Mouse (Mus musculus) heart, postnatal 4 days (tissue): ENCODE results near the gene Rnaset2b. TPM values are rescaled to one million over a fixed set of nuclear protein-coding genes. Genes with fewer than 3 reads are reported as not detected.
"Not testable (repeated sequence)": the region's sequence is repeated elsewhere in the genome, so short reads cannot be mapped to it uniquely, and the experiment has no call there.

Source experiments
- DNase-seq: peaks from one replicate; pipeline ENCODE4 v3.0.0; 2021
- total RNA-seq, 2 experiments: library from RNA; stranded (reverse); gene quantifications; 2 replicates each; pipeline ENCODE4 v1.2.3; 2021

The Rnaset2b gene
- total RNA-seq, 2 experiments from 2014 or later: 167 to 181 TPM

DNA sequence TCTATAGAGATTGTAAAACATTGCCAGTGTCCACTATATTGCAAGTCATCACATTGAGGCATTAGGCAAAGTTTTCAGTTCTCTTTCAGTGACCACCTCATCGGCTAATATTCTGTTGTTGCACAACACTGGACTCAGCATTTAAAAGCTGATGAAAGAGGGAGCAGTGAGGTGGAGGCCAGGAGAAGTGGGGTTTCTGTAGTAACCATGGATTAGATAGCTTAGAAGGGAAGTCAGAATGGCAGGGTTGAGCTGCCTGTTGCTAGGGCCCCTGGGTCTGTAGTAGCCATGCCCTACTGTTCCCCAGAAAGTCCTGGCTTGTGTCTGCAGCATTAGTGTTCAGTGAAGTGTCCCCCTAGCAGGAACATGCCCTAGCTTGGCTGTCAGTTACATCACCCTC lies 15.7 kb downstream of the Rnaset2b start:
- not testable (repeated sequence) for DNase-seq

DNA sequence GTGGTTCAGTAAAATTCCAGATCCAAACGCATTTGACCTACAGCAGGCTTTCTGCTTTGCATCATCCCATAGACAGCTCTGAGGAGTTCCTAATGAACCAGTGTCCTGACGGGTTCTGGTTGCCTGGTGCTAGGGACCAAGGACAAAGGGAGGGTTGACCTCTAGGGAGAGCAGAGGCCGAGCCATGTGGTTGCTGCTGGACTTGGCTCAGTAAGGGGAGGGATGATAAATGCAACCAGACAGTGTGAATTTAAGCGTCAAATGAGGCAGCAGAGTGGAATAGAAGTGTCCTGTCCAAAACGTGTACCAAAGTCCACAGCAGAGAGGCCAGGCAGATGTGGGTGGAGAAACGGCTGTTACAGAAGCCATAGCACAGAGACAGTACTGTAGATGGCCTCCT lies 25.1 kb downstream of the Rnaset2b start:
- not testable (repeated sequence) for DNase-seq

DNA sequence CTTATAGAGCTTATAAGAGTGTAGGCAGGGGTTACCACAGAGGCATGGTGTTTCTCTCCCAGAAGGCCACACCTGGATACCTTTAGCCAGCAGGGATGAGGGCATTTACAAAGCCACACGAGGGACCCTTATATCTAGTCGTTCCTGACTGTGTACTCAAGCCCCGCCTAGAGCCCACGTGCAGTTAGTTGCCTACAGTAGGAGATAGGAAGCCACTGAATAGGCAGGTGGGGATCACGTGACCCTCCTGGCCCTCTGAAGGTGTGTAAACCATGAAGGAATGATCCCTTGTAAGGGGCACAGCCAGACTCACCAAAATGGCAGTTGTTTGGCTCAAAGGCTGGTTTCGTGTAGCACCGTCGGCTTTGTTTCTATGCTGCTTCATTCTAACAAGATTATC lies 26.4 kb downstream of the Rnaset2b start:
- DNase-seq: not testable (repeated sequence)

GRCm38 (mm10) chr17:6997778-6998490 lies 27.5 kb downstream of the Rnaset2b start:
- DNase-seq: not testable (repeated sequence)

DNA sequence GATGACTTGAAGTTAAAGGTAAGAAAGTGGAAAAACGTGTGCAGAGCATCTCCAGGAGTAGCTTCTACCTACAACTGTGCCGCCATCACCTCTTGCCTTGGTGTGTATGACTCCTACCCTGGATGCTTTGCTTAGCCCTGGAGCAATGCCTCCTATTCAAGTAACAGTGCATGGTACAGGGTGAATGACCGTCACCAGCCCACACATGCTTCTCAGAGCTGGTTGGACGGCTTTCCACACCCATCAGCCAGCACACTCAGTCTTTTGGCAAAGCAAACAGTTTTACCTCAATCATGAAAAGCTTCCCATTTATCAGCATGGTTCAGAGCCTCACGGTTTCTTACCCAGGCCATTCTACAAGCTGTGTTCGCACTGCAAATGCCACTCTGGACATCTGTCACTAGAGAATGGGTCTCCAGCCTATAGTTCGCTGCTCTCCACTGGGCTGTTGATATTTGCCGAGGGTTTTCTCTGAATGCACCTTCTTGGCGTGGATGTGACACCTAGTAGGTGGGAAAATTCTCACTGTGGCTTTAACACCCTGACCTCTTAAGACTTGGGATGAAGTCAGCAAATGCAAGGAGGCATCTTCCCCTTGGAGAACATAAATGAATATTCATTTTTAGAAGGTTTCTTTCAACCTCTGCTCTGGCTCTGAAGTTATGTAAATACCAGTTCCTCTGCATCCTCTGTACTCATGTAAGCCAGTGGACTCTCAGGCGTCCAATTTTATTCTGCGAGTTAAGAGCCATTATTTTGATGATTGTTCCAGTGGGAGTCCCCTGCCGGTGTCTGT lies 31.6 kb downstream of the Rnaset2b start:
- DNase-seq: not testable (repeated sequence)

GRCm38 (mm10) chr17:7003392-7003791 lies 33.0 kb downstream of the Rnaset2b start:
- not testable (repeated sequence) for DNase-seq

GRCm38 (mm10) chr17:7005646-7006045 lies 35.2 kb downstream of the Rnaset2b start:
- not testable (repeated sequence) for DNase-seq

DNA sequence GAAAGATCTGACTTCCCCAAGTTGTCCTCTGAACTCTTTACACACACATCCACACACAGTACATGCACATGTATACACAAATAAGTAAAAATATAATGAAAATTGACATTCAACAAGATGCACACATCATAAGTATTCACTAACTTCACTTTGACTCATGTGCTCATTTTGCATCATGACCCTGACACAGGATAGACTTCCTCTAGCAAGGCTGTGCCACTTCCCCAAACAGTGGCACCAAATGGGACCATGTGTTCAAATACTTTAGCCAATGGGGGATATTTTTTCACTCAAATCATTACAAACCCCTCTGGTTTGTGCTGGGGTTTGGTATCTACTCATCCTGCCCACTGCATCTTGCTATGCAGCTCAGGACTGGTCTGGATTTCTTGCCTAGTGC lies 38.5 kb downstream of the Rnaset2b start:
- not testable (repeated sequence) for DNase-seq

GRCm38 (mm10) chr17:7009440-7009839 lies 39.0 kb downstream of the Rnaset2b start:
- DNase-seq: not testable (repeated sequence)

GRCm38 (mm10) chr17:7009901-7010300 lies 39.5 kb downstream of the Rnaset2b start:
- DNase-seq: not testable (repeated sequence)

DNA sequence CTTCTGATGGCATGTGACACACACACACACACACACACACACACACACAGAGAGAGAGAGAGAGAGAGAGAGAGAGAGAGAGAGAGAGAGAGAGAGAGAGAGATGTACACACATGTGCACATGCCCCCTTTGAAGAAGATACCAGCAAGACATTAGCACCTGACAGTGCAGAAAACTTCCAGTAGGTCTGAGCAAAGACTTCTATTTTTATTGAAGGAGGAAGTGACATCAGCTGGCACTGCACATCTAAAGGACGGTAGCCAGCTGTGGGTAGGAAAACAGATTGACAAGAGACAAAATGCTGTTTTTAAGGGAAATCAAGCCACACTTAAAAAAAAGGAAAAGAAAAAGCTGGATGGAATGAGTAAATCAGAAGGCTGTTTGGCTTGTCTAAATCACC lies 43.8 kb downstream of the Rnaset2b start:
- DNase-seq: not testable (repeated sequence)

GRCm38 (mm10) chr17:7025257-7025656 lies 54.8 kb downstream of the Rnaset2b start, which contains the start of gene Gm1604a:
Gene Gm1604a (plus strand): TSS chr17:7025568.
- not testable (repeated sequence) for DNase-seq

GRCm38 (mm10) chr17:7025764-7026346 lies 55.4 kb downstream of the Rnaset2b start:
- not testable (repeated sequence) for DNase-seq

- DNase-seq: not testable (repeated sequence)
Measured at GRCm38 (mm10) chr17:7030204-7030603, 59.8 kb downstream of the Rnaset2b start.

- not testable (repeated sequence) for DNase-seq
Measured at GRCm38 (mm10) chr17:7030622-7031174, 60.3 kb downstream of the Rnaset2b start.

DNA sequence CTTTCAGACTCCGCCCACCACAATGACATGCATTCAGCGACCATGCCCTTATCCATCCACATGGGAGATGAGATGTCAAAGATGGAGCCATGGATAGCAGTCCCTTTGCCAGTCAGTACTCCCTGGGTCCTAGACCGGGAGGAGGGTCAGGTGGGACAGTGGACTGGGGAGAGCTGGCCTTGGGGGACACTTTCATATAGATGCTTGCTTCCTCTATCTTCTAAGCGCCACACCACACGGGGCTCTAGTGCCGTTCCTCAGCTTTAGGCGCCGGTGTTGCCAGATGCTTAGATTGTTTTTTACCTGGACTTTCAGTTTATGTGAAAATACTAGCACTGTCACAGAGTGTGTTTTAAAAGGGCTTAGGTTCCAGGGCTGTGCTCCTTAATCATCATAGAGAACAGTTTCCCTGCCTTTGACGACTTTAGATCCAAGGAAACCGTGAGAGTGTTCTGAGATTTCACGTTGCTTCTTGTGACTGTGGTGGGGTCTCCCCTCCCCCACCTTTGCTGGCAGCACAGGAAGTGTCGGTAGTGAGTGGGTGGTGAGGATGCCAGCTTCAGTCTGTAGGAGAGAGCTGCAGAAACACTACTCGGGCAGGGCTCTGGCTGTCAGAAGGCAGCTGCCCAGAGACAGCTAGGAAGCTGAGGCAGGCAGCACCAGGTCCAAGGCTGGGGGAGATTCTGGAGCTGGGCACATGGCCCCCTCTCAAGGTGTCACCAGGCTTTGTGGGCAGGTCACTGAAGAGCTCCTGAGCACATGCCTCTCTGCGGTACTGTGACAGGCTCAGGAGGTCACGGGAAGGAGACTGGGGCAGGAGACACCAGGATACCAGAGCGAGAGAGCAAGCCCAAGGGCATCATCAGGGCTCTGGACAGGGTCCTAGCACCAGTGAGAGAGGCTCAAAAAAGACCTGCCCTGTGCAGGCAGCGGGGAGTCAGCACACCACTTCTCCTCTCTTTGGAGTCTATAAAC lies 63.0 kb downstream of the Rnaset2b start:
- not testable (repeated sequence) for DNase-seq

Other genes with a start within 250 kb of the Rnaset2b start
- 100 to 1,000 TPM; 103 to 104 TPM for gene Ezr, start 187.8 kb upstream of the Rnaset2b start, total RNA-seq
- gene Rsph3b, start 22.0 kb upstream of the Rnaset2b start, total RNA-seq: 10 to 100 TPM; 52.6 to 55.3 TPM
- 10 to 100 TPM; 12.1 to 13.0 TPM for gene Tagap1, start 9.5 kb upstream of the Rnaset2b start, total RNA-seq
- gene Gm49721, start 8.3 kb downstream of the Rnaset2b start, total RNA-seq: not detected
- gene Gm1604a, start 54.9 kb downstream of the Rnaset2b start, total RNA-seq: not detected
- 10 to 100 TPM; 26.2 to 31.1 TPM for gene Rps6ka2, start 199.5 kb downstream of the Rnaset2b start, total RNA-seq